Mouse (Mus musculus) lung, postnatal 36 days (tissue): ENCODE results near the gene Dpp4.

Experiments used
- DNase-seq: peaks from one replicate; pipeline ENCODE4 v3.0.0; 2022; ENCODE audit warnings: mixed read lengths

Gene Dpp4

GRCm38 (mm10) chr2:62412081-62412821 is at the start of gene Dpp4:
TSS of gene Dpp4 (minus strand) at chr2:62412231.
- DNase-seq, result no peak

GRCm38 (mm10) chr2:62460815-62461450 is 48.9 kb upstream of the Dpp4 start:
- DNase-seq, result no peak

DNA sequence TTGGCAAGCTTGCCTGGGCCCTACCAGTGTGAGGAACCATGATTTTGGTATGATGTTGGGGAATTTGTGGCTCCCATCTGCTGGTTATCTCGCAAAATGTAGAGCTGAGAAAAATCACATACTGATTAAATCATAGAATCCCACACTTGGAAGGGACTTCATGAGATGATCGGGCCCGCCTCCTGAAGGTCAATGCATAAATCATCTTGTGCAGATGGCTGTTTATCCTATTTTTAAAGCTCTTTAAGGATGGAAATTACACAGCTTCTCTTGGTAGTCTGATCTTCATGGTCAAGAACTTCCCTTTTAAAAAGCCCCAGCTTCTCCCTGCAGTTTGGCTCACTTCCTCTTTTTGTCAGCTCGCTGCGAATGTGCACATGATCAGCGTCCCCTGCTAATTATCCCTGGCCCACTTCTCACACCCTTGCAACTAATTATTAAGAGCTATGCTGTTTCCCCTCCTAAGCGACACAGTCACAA is 48.2 kb upstream of the Dpp4 start:
- DNase-seq, result peak; percentile 50

DNA sequence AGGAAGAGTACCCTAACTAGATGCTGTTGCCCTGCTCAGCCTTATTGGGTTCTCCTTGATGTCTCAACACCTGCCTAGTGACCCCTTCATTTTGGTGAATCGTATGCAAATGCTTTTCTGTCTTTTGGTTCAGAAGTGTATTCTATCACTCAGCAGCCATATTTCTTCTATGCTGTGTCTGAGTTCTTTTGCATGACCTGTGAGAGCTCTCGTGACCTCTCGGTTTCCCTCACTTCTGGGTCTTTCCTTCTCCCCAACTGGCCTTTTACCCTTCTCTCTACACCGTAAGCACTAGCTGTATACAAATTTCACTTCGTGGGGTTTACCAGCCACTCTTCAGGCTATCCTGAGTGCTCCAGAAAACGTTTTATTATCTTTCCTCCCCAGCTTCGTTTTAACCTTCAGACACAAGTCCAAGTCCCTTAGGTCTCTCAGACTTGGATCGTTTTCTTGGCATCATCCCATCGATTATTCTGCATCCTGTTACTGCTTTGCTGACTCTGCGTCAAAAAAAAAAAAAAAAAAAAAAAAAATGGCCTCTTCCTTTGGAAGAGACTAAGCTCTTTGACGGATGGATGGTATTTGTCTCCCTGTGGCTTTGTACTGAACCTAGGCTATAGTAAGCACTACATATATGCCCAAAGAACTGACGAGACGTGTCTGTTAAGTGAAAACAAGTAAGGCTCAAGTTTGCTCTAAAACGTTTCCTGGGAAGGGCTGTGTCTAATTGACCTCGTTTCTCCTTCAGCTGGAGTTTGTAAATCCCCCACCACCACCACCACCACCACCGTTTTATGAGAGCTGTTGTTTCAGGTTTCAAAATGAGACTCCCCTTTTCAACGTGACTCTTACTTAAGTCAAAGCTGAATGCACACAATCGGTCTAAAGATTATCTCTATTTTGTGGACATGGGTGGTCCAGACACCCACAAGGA is 47.5 kb upstream of the Dpp4 start:
- no peak for DNase-seq

- DNase-seq, result peak; percentile 47
Measured at GRCm38 (mm10) chr2:62458070-62458469, 46.0 kb upstream of the Dpp4 start.

- no peak for DNase-seq
Measured at GRCm38 (mm10) chr2:62454991-62455390, 43.0 kb upstream of the Dpp4 start.

DNA sequence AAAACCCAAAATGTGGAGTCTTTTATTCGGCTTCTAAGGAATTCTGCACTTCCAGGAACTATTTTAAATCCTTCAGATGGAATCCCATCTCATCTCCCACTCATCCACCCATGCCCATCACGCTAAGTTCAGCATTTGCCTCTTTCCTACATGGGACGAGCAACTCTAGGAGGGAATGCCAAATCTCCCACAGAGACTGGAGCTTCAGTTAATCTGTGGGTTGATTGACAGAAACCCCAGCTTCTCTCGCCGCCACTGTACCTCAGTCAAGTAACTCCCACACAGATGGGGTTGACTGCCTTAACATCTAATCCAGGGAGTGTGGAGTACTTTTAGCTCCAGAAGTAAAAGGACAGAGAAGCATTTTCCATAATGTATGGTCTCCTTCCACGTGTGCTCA is 42.0 kb upstream of the Dpp4 start:
- DNase-seq, result no peak

DNA sequence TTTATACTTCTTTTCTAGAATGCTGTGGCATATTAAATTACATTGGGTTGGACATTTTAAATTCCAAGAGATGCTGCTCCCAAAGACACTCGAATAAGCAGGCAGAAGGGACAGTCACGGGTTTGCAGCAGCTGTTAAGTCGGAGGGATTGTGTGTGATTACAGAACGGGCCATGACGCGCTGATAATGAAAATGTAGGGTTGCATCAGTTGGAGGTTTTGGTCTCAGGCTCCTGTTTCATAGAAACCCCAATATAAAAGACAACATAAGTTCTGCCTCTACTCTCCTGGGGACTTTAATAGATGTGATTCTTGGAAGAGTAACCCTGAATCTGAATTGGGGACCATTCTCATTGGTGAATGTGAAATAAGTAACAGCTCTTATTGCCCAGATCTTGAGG is 38.3 kb upstream of the Dpp4 start:
- DNase-seq, result no peak

- DNase-seq, result no peak
Measured at GRCm38 (mm10) chr2:62449692-62450346, 37.8 kb upstream of the Dpp4 start.

DNA sequence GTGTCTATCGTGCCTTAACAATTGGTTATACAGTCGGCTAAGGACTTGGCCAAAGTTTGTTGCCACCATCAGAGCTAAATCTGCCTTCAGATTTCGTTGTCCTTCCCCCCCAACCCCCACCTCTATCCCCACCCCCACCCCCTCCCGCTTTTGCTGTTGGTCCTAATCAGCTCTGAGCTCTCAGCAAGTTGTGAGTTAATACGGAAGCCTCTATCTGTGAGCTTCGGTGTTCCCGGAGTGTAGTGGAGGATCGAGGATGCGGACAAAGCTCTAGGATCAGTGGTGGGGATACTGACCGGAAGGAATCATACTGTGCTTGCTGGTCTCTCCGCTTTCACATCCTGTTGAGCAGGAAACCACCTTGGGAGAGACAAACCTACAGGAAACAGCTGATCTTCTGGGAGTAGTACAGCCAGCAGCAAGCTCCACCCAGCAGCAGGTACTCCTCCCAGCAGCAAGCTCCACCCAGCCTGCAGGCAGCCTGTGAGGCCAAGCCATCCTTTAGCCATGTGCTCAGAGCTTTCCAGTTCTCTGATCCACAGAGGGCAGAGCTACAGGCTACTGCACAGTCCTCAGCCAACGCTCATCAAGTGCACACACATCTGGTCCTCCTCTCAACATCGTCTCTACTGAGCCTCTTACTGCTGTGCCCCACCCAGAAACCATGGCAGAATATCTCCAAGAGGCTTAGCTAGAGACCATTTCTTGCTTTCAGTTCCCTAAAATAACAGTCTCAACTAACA is 28.9 kb upstream of the Dpp4 start:
- DNase-seq, result peak; percentile 71

DNA sequence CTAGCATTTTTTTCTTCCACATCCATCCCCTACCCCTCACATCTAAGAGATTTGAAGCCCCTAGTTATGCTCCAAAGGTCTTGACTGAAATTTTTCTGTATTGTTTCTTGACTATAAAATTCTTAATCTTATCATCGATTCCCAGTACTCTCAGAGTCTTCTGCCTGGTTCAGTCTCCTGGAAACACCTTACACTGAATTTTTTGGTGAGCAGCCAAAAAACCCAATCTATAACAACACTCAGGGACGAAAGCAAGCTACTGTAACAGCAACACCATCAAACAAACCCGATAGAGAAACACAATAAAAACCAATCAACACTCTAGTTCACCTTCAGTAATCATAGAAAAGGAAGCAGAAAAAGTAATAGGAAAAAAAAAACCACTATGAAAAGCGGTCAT is 28.1 kb upstream of the Dpp4 start:
- no peak for DNase-seq

DNA sequence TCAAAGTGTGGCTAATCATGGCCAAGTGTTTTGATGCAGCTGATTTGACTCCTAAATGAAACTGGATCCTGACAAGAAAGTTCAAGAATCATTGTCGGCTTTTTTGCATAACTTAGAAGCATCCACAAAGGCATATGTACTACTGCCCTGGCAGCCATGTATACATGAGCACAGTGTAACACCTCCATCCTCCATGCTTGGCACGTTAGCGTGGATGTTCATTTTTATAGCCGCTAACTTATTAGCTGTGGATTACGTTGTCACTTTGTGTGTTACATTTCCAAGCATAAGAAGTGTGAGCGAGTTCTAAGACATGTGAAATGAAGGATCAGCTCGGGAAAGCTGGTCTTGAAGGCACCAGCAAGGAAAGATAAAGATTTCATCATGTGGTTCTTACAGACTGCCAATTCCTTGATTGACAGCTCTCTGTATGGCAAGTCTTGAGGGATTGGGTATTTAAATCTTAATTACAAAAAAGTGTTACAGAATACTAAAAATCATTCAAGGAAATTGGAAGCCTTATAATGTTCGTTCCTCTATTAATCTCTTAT is 19.3 kb upstream of the Dpp4 start:
- no peak for DNase-seq

DNA sequence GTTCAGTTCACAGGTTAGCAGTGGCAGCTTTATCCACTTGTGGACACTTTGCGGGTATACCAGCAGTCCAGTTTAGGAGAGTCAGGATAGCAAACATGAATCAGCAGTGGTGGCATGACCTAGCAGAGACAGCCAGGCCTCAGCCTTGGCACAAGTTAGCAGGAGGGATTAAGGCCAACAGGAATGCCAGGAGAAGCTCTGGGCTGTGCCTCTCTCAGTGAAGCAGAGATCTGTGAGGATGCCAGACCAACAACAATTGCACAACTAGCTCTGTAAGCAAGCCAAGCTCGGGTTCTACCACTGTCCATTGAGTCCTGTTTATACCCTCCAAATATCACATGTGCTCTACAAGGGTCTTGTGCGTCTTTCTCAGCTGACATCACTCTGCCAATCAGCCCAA is 13.9 kb upstream of the Dpp4 start:
- DNase-seq, result peak; percentile 14

- no peak for DNase-seq
Measured at GRCm38 (mm10) chr2:62423343-62423776, 11.3 kb upstream of the Dpp4 start.

- DNase-seq, result no peak
Measured at GRCm38 (mm10) chr2:62422515-62423342, 10.7 kb upstream of the Dpp4 start.

- DNase-seq, result no peak
Measured at GRCm38 (mm10) chr2:62421229-62421628, 9.2 kb upstream of the Dpp4 start.

DNA sequence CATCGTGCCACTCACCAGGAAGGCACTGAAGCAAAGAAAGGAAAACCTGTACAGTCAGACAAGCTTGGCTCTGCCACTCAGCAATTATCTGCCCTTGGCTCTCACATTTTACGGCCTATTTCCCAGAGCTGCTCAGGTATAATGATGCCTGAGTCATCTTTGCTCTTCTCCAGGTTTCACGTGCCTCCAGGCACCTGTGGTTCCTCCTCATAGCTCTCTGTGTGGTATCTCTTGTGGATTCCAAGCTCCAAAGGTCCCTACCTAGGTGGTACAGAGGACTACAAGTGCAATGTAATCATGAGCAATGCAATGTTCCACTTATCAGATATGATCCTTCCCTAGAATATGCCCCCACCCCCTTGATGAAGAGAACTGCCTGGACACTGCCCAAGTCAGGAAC is 8.0 kb upstream of the Dpp4 start:
- no peak for DNase-seq

DNA sequence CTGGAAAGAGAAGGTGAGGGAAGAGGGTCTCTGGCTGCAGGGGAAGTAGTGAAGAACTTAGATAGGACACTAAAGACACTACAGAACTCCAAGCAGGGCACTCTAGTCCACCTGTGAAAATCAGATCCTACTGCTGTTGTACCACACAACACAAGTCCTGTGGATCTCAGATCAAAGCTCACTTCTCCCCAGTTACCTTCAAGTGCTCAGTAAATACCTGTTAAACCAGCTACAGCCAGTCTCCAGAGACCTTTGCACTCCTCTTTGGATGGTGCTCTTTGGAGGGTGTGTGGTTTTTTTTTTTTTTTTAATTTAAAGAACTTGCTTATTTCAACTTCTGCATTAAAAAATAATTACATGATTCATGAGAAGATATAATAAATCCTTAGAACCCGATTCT is 5.2 kb upstream of the Dpp4 start:
- no peak for DNase-seq

GRCm38 (mm10) chr2:62411211-62412080 is 585 bp downstream of the Dpp4 start:
- peak; percentile 72 for DNase-seq

DNA sequence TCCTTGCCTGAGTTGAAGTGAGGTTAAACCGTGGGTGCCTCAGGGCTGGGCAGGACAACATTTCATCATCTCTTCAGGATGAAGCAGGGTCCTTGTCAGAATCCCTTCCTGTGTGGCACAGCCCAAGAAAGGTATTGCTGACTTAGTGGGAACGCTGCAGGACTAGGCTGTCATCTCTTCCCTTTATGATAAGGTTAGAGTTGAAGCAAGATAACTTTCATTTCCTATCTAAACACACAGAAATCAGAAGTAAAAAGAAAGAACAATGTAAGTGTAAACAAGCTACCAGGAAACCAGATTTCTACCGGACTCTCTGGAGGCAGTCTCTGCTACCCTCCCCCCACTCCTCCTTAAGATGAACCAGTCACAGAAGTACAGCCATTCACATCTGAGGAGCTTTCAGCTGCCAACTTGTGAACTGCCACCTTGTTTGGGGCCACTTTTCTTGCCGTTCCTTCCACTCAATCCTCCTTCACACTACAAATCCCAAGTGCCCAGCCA is 3.3 kb downstream of the Dpp4 start:
- DNase-seq, result peak; percentile 86
